10 mouse cellular contexts compared by ENCODE assay signal in the genomic region with DNA sequence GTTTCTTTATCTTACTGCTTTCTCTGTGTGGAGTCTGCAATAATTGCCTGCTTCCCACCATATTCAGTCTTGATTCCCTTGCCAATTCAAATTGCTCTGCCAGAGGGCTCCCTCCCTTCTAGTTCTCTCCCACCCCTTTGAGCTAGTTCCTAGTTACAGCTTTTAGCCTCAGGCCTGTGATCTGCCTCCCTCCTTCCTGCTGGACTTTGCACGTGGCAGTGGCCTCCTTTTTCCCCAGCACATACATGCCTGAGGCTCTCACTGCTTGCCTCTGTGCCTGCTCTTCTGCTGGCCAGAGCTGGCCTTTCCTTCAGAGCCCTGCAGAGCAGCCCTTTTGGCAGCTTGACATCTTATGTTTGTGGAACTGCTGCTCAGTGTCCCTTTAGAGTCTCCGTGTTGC. TPM values are rescaled to one million over a fixed set of nuclear protein-coding genes. Genes with fewer than 3 reads are reported as not detected.
DNase-seq lines count a peak whose midpoint lies in the region; ATAC-seq and TF ChIP-seq lines count a peak whose summit lies in the region.
"Had no signal": no experiment of that assay in that cellular context is flagged by ENCODE, and none has a peak within 500 bp of the region (broad histone marks: within the 10 kb centered on the region; RNA-seq: fewer than 3 reads in every experiment).

No protein-coding gene starts in this region.

- TF ChIP-seq CTCF in embryonic fibroblast, embryonic 13.5 days (IDR thresholded peaks at IDR 0.05; ENCODE audit: borderline replicate concordance, insufficient read depth, low read length): no peak

- WGBS in kidney, embryonic 16.5 days: 31% methylated on average over 2 of the region's 2 CpGs

- no peak overlapping the region for H3K27ac ChIP-seq in kidney, embryonic 16.5 days (ENCODE audit: low read length)
- peak overlapping the region; percentile 4; the same call in 1 of the 2 replicates for H3K27ac ChIP-seq in embryonic fibroblast, embryonic 13.5 days (ENCODE audit: insufficient read depth, low read length)

- H3K4me3 ChIP-seq in kidney, embryonic 16.5 days (ENCODE audit: low read length): no peak overlapping the region
- H3K4me3 ChIP-seq in embryonic fibroblast, embryonic 13.5 days (ENCODE audit: insufficient read depth, low read length): no peak overlapping the region
- H3K4me3 ChIP-seq: megakaryocyte, embryonic 14.5 days had no signal

- H3K9me3 ChIP-seq in kidney, embryonic 16.5 days (ENCODE audit: low read length): no peaks in the 10 kb centered on the region
- H3K9me3 ChIP-seq: megakaryocyte, embryonic 14.5 days had no signal

- TF ChIP-seq POLR2A in embryonic fibroblast, embryonic 13.5 days (IDR thresholded peaks at IDR 0.05; ENCODE audit: low read depth, low read length): no peak

- no peaks in the 10 kb centered on the region for H3K36me3 ChIP-seq in kidney, embryonic 16.5 days (ENCODE audit: insufficient read depth, low read length)

- peak; percentile 42 for DNase-seq in kidney, adult 11 months
- peak; percentile 6 for DNase-seq in right cerebral cortex, postnatal 4 days
- no peak for DNase-seq in right cerebral cortex, adult 18-20 months
- no peak for DNase-seq in testis, postnatal 14 days (ENCODE audit: low spot score)
- DNase-seq in urinary bladder, postnatal 25 days (ENCODE audit: low spot score): no peak
- DNase-seq: spleen, adult 18-20 months had no signal

- no peak for ATAC-seq in kidney, embryonic 16.5 days (ENCODE audit: low FRiP score, low TSS enrichment)
- ATAC-seq: inflammation-experienced regulatory T-cells, adult 6 months had no signal

- no peak overlapping the region for H3K4me2 ChIP-seq in kidney, embryonic 16.5 days (replicated peaks; ENCODE audit: low read depth, low read length)

- H3K9ac ChIP-seq in kidney, embryonic 16.5 days (replicated peaks; ENCODE audit: low read length): no peak overlapping the region; the same call in 1 of the 2 replicates

- no peaks in the 10 kb centered on the region for H3K4me1 ChIP-seq in kidney, embryonic 16.5 days (ENCODE audit: insufficient read depth, low read length)
- H3K4me1 ChIP-seq in embryonic fibroblast, embryonic 13.5 days (ENCODE audit: control insufficient read depth, insufficient read depth, low read length): peaks cover 9% of the 10 kb centered on the region

- H3K27me3 ChIP-seq in kidney, embryonic 16.5 days (ENCODE audit: insufficient read depth, low read length): no peaks in the 10 kb centered on the region
- H3K27me3 ChIP-seq: megakaryocyte, embryonic 14.5 days had no signal

RNA-seq across cellular contexts. Expression of gene Ttll5, which starts 38.1 kb away (rescaled TPM):
- polyA plus RNA-seq in kidney, embryonic 16.5 days (2015; fragmentation: Nextera tagmentation; extraction: Ambion mirVana): 11.3 and 14.9 TPM in 2 replicates
- polyA plus RNA-seq in embryonic fibroblast, embryonic 13.5 days (2011; ENCODE audit: insufficient read length, low read depth, missing spikeins): 21.0 and 23.0 TPM in 2 replicates

RNA-seq across cellular contexts. Expression of gene Erg28, which starts 38.2 kb away (rescaled TPM):
- polyA plus RNA-seq in kidney, embryonic 16.5 days (2015; fragmentation: Nextera tagmentation; extraction: Ambion mirVana): 116 and 120 TPM in 2 replicates
- 106 and 150 TPM in 2 replicates for polyA plus RNA-seq in embryonic fibroblast, embryonic 13.5 days (2011; ENCODE audit: insufficient read length, low read depth, missing spikeins)

Comparison
In these comparisons a context has a peak if more than half of its experiments do, and no peak if none do; other contexts are left out.
1. DNase-seq: peak in kidney, adult 11 months (single experiment) and right cerebral cortex, postnatal 4 days (single experiment); none in right cerebral cortex, adult 18-20 months (single experiment), testis, postnatal 14 days (single experiment) and urinary bladder, postnatal 25 days (single experiment).